Mouse (Mus musculus) lung, adult 10 weeks (tissue): ENCODE measurements around the gene Naxe. TPM values are rescaled to one million over a fixed set of nuclear protein-coding genes. Genes with fewer than 3 reads are reported as not detected.

Source experiments
- polyA plus RNA-seq: library from polyadenylated mRNA; stranded (reverse); fragments of 350-450 nt; fragmentation: Illumina TruSeq; extraction: RNeasy Lipid Tissue Mini Kit (QIAGEN cat#74804); gene quantifications from one replicate; pipeline ENCODE4 v1.2.3, GENCODE M21; 2014; ENCODE audit warnings: low read depth, low replicate concordance; ENCODE audit not compliant: insufficient read depth

Gene Naxe
- 129 TPM for polyA plus RNA-seq

DNA sequence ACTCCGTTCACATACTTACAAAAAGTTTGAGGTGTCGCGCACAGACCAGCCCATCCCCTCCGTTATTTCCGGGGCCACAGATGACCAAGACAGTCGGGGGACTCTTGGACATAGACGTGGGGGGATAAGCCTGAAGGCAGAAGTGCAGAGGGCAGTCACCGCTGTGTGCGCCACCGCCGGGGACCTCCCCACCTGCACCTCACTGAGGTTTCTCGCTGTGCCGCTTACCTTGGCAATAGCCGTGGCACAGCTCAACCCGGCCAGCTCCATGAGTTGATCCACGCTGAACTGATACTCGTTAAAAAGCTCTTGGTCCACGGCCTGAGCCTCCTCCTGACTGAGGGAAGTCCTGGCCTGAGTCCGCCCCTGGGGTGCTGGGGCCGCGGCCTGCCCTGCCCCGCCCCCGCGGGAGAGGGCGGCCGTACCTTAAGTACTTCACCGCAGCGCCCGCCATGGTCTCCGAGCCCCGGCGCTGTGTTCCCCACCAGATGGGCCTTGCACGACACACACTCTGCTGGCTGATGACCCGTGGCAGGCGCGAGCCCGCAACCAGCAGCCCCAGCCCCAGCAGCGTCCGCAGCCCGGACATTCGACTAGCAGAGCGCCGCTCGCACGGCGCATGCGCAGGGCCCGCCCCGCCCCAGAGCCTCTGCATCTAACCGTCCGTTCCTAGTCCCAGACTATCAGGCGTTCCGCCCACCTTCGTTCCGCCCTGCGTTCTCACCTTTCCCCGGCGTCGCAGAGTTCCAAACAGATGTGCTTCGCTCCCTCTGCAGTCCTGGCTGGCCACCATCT is at the start of gene Naxe:
Naxe (minus strand) TSS at position 594 of the 795 bp plus-strand sequence.

DNA sequence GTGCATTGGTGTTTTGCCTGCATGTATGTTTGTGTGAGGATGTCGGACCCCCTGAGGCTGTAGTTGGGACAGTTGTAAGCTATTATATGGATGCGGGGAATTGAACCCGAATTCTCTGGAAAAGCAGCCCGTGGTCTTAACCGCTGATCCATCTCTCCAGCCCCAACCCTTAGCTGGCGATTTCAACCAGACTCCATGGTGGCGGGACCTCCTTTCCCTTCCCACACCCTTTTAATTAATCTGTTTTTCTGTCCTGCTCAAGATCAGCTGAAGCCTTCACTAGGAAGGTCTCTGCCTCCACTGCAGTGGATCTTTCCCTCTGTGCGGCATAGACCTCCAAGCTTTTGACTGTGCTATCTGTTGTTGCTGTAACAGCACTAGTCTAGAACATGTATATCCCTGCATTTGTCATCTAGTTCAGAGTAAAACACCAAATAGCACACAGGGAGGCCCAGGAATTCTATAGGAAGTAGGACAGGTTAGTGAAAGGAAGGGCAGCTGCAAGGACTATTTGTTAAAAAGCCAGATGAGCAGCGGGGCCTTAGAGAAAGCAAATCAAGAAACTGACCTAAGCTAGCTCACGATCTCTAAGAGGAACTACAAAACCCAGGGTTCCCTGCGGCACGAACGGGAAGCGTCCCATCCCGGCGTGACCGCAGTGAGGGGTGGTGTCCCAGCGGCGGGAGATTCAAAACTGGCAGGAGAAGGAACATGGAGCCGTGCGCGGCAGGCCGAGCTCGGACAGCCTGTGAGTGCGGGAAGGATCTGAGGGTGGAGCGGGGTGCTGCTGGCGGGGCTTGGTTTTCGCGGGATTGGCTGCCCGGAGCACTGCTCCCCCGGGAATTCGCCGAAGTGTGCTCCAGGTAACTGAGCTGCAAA is 23.3 kb upstream of the Naxe start, which contains the start of gene Iqgap3:
Iqgap3 (plus strand) TSS at position 627 of the 879 bp plus-strand sequence.

DNA sequence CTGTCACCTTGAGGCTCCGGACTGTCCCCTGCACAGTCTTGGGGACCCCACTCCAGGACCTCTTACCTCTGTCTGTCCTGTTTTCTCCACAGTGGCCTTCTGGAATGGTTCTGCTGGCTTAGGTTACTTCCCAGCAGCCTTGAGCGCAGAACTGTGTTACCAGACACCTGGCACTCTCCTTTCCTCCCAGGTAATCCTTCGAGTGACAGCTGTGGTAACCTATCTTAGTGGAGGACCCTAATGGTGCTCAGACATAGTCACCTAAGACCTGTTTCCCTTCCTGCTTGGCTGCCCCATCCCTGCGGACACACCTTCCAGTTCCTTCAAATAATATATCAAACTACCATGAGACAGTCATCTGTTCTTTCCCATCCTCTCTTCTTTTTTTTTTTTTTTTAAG is 19.9 kb upstream of the Naxe start, which contains the start of gene Ttc24:
Ttc24 (minus strand) TSS at position 101 of the 400 bp plus-strand sequence.

DNA sequence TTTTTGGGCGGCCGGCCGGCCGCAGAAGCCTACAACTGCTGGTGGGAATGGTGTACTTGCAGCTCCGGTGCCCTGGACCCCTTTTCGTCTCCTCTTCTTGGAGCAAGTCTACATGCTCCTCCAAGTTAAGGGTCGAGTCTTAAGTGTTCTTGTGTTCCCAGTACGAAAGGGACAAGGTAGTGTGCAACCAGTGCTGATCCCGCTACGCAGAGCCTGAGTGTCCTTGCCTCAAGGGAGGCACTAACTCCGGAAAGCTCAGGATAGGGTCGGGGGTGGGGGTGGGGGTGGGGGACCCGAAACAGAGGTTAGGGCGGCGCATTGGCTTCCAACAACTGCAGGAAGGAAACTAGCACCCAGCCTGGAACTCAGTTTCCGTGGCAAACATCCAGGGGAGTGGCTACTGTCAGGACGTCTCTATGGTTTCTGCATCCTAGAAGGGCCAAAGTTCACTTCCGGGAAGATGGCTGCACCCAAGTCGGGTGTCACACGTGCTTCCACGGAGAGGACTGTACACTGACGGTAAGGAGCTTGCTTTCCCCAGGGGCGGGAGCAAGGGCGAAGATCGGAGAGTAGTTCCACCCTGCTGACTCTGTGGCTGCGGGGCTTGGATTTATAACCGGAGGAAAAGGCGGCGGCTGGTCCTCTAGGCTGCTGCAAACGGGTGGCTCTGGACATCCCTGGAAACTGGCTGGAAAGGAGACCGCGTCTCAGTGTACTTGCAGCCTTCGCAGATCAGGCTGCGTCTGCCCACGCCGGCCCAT is 15.5 kb downstream of the Naxe start, which contains the start of gene Gpatch4:
Gpatch4 (plus strand) TSS at position 448 of the 761 bp plus-strand sequence.

DNA sequence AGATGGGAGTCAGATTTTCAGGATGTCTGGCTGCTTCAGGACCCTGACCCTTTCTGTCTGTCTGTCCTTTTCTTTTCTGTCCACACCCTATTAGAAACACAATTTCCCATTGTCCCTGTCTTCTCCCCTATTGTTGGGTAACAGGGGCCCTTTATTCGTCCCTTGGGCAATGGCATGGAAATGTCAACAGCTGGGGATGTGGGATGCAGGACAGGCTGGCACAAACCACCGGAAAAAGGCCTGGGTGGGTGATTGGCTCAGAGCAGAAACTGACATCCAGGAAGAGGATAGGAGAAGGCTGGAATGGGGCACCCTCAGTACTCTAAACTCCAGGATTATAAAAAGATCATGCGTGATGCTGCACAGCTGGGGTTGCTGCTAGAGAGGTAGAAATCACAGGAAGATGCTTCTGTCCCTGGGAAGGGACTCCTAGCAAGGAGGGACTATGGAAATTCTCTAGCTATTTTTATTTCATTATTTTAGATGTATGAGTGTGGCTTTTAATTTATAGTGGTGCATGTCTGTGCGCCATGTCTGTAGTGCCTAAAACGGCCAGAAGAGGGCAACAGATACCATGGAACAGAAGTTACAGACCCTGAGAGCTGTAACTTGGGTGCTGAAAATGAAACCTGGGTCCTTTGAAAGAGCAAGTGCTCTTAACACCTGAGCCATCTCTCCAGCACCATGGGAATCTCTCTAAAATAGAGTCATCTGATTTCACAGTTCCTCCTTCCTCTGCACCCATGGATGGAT is 30.7 kb downstream of the Naxe start, which contains the start of gene Hapln2:
Hapln2 (minus strand) TSS at position 150 of the 753 bp plus-strand sequence.

Other genes starting within 250 kb of the Naxe start
- 18.4 TPM for gene Pear1, start 234.2 kb downstream of the Naxe start, polyA plus RNA-seq
- 1.9 TPM for gene Sh2d2a, start 211.7 kb downstream of the Naxe start, polyA plus RNA-seq
- 23.4 TPM for gene Prcc, start 172.9 kb downstream of the Naxe start, polyA plus RNA-seq
- gene Hdgf, start 152.2 kb downstream of the Naxe start, polyA plus RNA-seq = 89.3 TPM
- 108 TPM for gene Mrpl24, start 139.0 kb downstream of the Naxe start, polyA plus RNA-seq
- 12.4 TPM for gene Isg20l2, start 128.2 kb downstream of the Naxe start, polyA plus RNA-seq
- gene Rrnad1, start 127.8 kb downstream of the Naxe start, polyA plus RNA-seq = 10.1 TPM
- gene Crabp2, start 109.8 kb downstream of the Naxe start, polyA plus RNA-seq = not detected
- gene Nes, start 87.4 kb downstream of the Naxe start, polyA plus RNA-seq = 28.8 TPM
- gene Bcan, start 58.3 kb downstream of the Naxe start, polyA plus RNA-seq = 1.6 TPM
- gene Hapln2, start 30.9 kb downstream of the Naxe start, polyA plus RNA-seq = not detected
- 14.7 TPM for gene Gpatch4, start 15.4 kb downstream of the Naxe start, polyA plus RNA-seq
- not detected for gene Ttc24, start 19.8 kb upstream of the Naxe start, polyA plus RNA-seq
- gene Iqgap3, start 23.5 kb upstream of the Naxe start, polyA plus RNA-seq = 0.18 TPM
- gene Mef2d, start 83.9 kb upstream of the Naxe start, polyA plus RNA-seq = 18.9 TPM
- 4.9 TPM for gene Rhbg, start 196.2 kb upstream of the Naxe start, polyA plus RNA-seq
- 0.94 TPM for gene Gm38392, start 228.7 kb upstream of the Naxe start, polyA plus RNA-seq
- 4.4 TPM for gene Tsacc, start 238.5 kb upstream of the Naxe start, polyA plus RNA-seq
- 129 TPM for gene Cct3, start 238.6 kb upstream of the Naxe start, polyA plus RNA-seq